Mouse (Mus musculus) spleen, adult 2 months (tissue): ENCODE measurements around the gene Cd28. TPM values are rescaled to one million over a fixed set of nuclear protein-coding genes. Genes with fewer than 3 reads are reported as not detected.

Experiments
- DNase-seq, 2 experiments: peaks; one replicate each; pipeline versions ENCODE4 v3.0.0 to v3.0.0-alpha.2; 2012 to 2021; ENCODE audit warnings: low spot score in 2 of 2, low read depth in 1 of 2
- H3K27ac ChIP-seq: fragments of 200-500 bp; 2 replicates; pipeline ENCODE4 v1.5.1; 2012; ENCODE audit warnings: low read length, inconsistent platforms; ENCODE audit not compliant: insufficient read depth
- H3K27me3 ChIP-seq: fragments of 200-500 bp; 2 replicates; pipeline ENCODE4 v1.6.1; 2012; ENCODE audit warnings: mild to moderate bottlenecking, moderate library complexity, low read length, inconsistent platforms; ENCODE audit not compliant: control insufficient read depth, insufficient read depth
- H3K36me3 ChIP-seq: fragments of 200-500 bp; 2 replicates; pipeline ENCODE4 v1.6.1; 2012; ENCODE audit warnings: mild to moderate bottlenecking, low read length, inconsistent platforms; ENCODE audit not compliant: control insufficient read depth, insufficient read depth
- H3K4me1 ChIP-seq: fragments of 200-500 bp; 2 replicates; pipeline ENCODE4 v1.6.1; 2011; ENCODE audit warnings: inconsistent platforms; ENCODE audit not compliant: control insufficient read depth, insufficient read depth, insufficient read length
- H3K4me3 ChIP-seq: fragments of 200-500 bp; 2 replicates; pipeline ENCODE4 v1.5.1; 2011; ENCODE audit warnings: mild to moderate bottlenecking, inconsistent platforms; ENCODE audit not compliant: insufficient read depth, insufficient read length; ENCODE audit errors: extremely low read depth
- CTCF ChIP-seq: fragments of 200-500 bp; IDR thresholded peaks from 2 replicates; pipeline ENCODE4 v1.5.1; 2011; ENCODE audit warnings: mild to moderate bottlenecking, inconsistent platforms; ENCODE audit not compliant: insufficient read depth, insufficient read length, insufficient replicate concordance; ENCODE audit errors: extremely low read depth
- POLR2A ChIP-seq: fragments of 200-500 bp; IDR thresholded peaks from 2 replicates; pipeline ENCODE4 v1.6.1; 2011; ENCODE audit warnings: low read depth, low read length, inconsistent platforms
- WGBS: fragments of 180-500 bp; shearing (Covaris S2); methylation state at CpG from one replicate; pipeline ENCODE4 v1.1.7; 2018; 5-methylcytosine and 5-hydroxymethylcytosine counted together
- polyA plus RNA-seq: library from polyadenylated mRNA; depleted of rRNA; stranded (reverse); fragments of >200 nt; gene quantifications from 2 replicates; pipeline ENCODE4 v1.2.3, GENCODE M21; 2012; rRNA removed

Cd28 gene
- polyA plus RNA-seq, 1 experiment: 3.6 TPM

DNA sequence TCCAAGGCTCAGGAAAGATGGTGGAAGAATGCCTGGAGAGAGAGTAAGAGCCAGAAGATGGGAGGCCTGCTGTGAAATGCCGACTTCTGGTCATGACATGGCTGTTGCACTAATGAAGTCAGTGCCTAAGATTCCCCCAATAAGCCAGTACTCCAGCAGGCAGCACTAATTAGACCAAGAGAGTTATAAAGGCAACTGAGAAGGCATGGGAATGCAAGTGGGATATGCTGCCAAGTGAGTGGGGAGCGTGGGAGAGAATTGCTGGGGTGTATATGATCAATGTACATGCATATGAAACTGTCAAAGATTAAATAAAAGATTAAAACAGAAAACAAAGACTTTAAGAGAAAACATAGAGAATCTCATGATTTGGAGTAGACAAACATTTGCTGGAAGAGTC is 103.4 kb downstream of the Cd28 start:
- Histone ChIP-seq H3K27me3 (no peaks in the 10 kb centered on the region), H3K27ac (no peak overlapping the region), H3K4me3 (no peak overlapping the region), H3K36me3 (no peaks in the 10 kb centered on the region), H3K4me1 (no peaks in the 10 kb centered on the region)
- TF ChIP-seq POLR2A (no peak), CTCF (no peak)
- no peak for DNase-seq
- 93% methylated on average over 2 of the region's 2 CpGs for WGBS

DNA sequence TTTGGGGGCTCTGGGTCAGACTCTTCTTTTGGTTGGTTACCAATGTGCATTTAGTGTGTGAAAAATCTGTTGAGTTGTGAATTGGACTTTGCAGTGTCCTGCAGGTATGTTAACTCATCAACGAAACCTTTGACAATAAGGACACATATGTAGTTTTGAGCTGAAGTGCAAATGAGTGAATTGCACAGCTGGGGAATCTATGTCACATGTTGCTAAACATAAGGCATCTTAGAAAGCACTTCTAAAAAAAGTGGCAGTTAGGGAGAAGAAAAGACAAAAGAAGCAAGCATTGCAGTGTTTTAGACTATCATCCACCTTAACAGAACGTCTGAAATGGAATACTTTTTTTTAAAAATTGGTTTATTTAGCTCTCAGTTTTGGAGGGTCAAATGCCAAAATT is 104.4 kb downstream of the Cd28 start:
- TF ChIP-seq CTCF: no peak
- TF ChIP-seq POLR2A: no peak
- no peak overlapping the region for H3K4me3 ChIP-seq
- no peak for DNase-seq
- H3K27ac ChIP-seq: no peak overlapping the region
- WGBS: 64% methylated on average over 2 of the region's 2 CpGs
- no peaks in the 10 kb centered on the region for H3K27me3 ChIP-seq
- H3K4me1 ChIP-seq: no peaks in the 10 kb centered on the region
- H3K36me3 ChIP-seq: no peaks in the 10 kb centered on the region

DNA sequence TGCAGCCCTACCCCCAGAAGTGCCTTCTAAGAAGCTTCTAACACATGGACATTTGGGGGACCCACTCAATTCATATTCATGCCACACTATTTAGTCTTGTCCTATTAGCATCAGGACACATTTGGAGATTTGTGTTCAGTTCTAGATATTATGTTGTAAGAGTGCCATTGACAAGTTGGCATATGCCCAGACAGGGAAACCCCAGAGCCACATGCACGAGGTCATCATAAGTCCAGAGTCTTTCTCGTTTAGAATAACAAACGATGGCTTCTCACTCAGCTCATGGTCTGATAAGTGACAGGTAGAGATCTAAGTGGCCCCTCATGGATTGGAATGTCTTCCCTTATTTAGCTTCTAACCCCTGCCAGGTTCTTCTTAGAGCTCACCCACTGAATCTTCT is 105.0 kb downstream of the Cd28 start:
- DNase-seq: no peak
- H3K27me3 ChIP-seq: no peaks in the 10 kb centered on the region
- 62% methylated on average over 3 of the region's 3 CpGs for WGBS
- TF ChIP-seq POLR2A (no peak), CTCF (no peak)
- H3K27ac ChIP-seq: no peak overlapping the region
- H3K4me1 ChIP-seq: no peaks in the 10 kb centered on the region
- no peak overlapping the region for H3K4me3 ChIP-seq
- no peaks in the 10 kb centered on the region for H3K36me3 ChIP-seq

Other genes with a start within 250 kb of the Cd28 start
- gene Raph1, start 149.7 kb upstream of the Cd28 start, polyA plus RNA-seq: 3.3 and 3.7 TPM in 2 replicates
- 2.4 and 2.7 TPM in 2 replicates for gene Ctla4, start 170.2 kb downstream of the Cd28 start, polyA plus RNA-seq